In the genomic region with DNA sequence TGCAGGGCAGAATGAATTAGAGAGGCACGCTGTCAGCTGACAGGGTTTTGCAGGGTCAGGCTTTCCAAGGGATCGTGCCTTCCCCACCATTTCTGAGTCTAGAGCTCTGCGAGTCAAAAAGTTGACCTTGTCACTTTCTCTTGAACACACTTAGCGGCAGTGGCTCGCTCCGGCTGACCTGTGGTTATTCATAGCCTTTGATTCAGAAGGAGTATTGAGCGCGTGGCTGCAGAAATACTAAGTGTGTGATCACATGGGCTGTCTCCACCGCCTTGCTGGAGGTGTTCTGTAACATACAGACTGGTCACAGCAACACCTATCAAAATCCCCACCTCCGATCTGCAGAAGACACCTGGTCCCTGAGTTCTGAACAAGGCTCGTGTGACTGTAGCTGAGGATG, we compare ENCODE assay signal across 16 mouse cellular contexts.
"Had no signal": no experiment of that assay in that cellular context is flagged by ENCODE, and none has a peak within 500 bp of the region (broad histone marks: within the 10 kb centered on the region; RNA-seq: fewer than 3 reads in every experiment).

No protein-coding gene starts in this region.

- H3K27ac ChIP-seq: kidney, postnatal 0 days; layer of hippocampus, adult 2 months; left cerebral cortex, adult 2 months; liver, embryonic 15.5 days; lung, embryonic 15.5 days; midbrain, embryonic 13.5 days; neural tube, embryonic 13.5 days; stomach, embryonic 15.5 days had no signal

- H3K4me3 ChIP-seq: layer of hippocampus, adult 2 months; left cerebral cortex, adult 2 months; liver, embryonic 15.5 days; lung, embryonic 15.5 days; megakaryocyte, embryonic 14.5 days; midbrain, embryonic 10.5 days; midbrain, embryonic 13.5 days; myocyte; neural tube, embryonic 13.5 days; stomach, embryonic 15.5 days had no signal

- DNase-seq: lung, postnatal 10 days; lung, postnatal 36 days; thymus, postnatal 25 days had no signal

- H3K9me3 ChIP-seq: liver, embryonic 15.5 days; lung, embryonic 15.5 days; midbrain, embryonic 10.5 days; midbrain, embryonic 13.5 days; neural tube, embryonic 13.5 days; stomach, embryonic 15.5 days had no signal

- H3K36me3 ChIP-seq: liver, embryonic 15.5 days; lung, embryonic 15.5 days; midbrain, embryonic 10.5 days; midbrain, embryonic 13.5 days; neural tube, embryonic 13.5 days; stomach, embryonic 15.5 days had no signal

- ATAC-seq: midbrain, embryonic 13.5 days; midbrain, embryonic 16.5 days had no signal

- H3K4me2 ChIP-seq: liver, embryonic 11.5 days; liver, embryonic 15.5 days; lung, embryonic 15.5 days; midbrain, embryonic 13.5 days; neural tube, embryonic 13.5 days; stomach, embryonic 15.5 days had no signal

- H3K27me3 ChIP-seq: liver, embryonic 15.5 days; stomach, embryonic 15.5 days had no signal

- H3K9ac ChIP-seq: liver, embryonic 15.5 days; lung, embryonic 15.5 days; midbrain, embryonic 13.5 days; neural tube, embryonic 13.5 days; stomach, embryonic 15.5 days had no signal

- H3K4me1 ChIP-seq: liver, embryonic 15.5 days; lung, embryonic 15.5 days; megakaryocyte, embryonic 14.5 days had no signal
